Mouse (Mus musculus): ENCODE data around the gene Fcrl5. TPM values are rescaled to one million over a fixed set of nuclear protein-coding genes. Genes with fewer than 3 reads are reported as not detected.

The Fcrl5 gene
- total and polyA plus RNA-seq, 2 experiments from 2014 or later: not detected

- Histone ChIP-seq H3K4me1 (ENCODE audit: insufficient read depth, low read length) (no peaks in the 10 kb centered on the region), H3K9ac (replicated peaks; ENCODE audit: low read length, poor library complexity, severe bottlenecking) (no peak overlapping the region), H3K4me3 (ENCODE audit: low read depth, low read length) (no peak overlapping the region), H3K27me3 (ENCODE audit: insufficient read depth, low read length) (no peaks in the 10 kb centered on the region), H3K27ac (ENCODE audit: low read depth, low read length) (no peak overlapping the region), H3K36me3 (ENCODE audit: insufficient read depth, low read length) (no peaks in the 10 kb centered on the region), H3K4me2 (ENCODE audit: low read depth, low read length, poor library complexity, severe bottlenecking) (no peak overlapping the region), H3K9me3 (ENCODE audit: low read length) (no peaks in the 10 kb centered on the region)
- WGBS: 91% methylated on average over 4 of the region's 4 CpGs
- TF ChIP-seq CTCF (IDR thresholded peaks at IDR 0.05): no peak
- ATAC-seq (ENCODE audit: low FRiP score) (no peak), DNase-seq (ENCODE audit: low spot score) (no peak)
Measured at GRCm38 (mm10) chr3:87487392-87487791, 51.8 kb downstream of the Fcrl5 start.

DNA sequence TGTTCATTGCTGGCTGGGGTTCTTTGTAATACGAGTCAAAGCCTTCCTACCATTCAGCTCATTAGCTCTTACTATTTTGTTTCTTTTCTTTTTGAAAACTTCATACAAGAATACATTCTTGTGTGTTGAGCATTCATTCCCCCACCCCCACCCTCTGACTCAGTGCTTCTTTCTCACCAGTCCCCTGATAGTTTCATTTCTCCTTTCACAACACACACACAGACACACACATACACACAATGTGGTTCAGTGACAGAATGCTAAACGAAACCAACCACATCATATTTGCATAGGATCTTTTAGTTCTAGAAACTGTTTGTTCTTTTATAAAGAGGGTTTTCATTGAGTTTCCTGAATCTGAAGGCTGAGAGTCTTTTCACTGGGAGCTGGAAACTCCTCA is 52.3 kb downstream of the Fcrl5 start:
- no peak overlapping the region for H3K4me2 ChIP-seq (ENCODE audit: low read depth, low read length, poor library complexity, severe bottlenecking)
- H3K36me3 ChIP-seq (ENCODE audit: insufficient read depth, low read length): no peaks in the 10 kb centered on the region
- H3K27ac ChIP-seq (ENCODE audit: low read depth, low read length): no peak overlapping the region
- H3K27me3 ChIP-seq (ENCODE audit: insufficient read depth, low read length): no peaks in the 10 kb centered on the region
- no peak overlapping the region for H3K9ac ChIP-seq (replicated peaks; ENCODE audit: low read length, poor library complexity, severe bottlenecking)
- H3K9me3 ChIP-seq (ENCODE audit: low read length): no peaks in the 10 kb centered on the region
- H3K4me1 ChIP-seq (ENCODE audit: insufficient read depth, low read length): no peaks in the 10 kb centered on the region
- DNase-seq (ENCODE audit: low spot score) (no peak), ATAC-seq (ENCODE audit: low FRiP score) (no peak)
- 49% methylated on average over 2 of the region's 2 CpGs for WGBS
- no peak overlapping the region for H3K4me3 ChIP-seq (ENCODE audit: low read depth, low read length)
- no peak for TF ChIP-seq CTCF (IDR thresholded peaks at IDR 0.05)

GRCm38 (mm10) chr3:87498266-87498665 is 62.7 kb downstream of the Fcrl5 start:
- DNase-seq (ENCODE audit: low spot score) (no peak), ATAC-seq (ENCODE audit: low FRiP score) (no peak)
- no peak for TF ChIP-seq CTCF (IDR thresholded peaks at IDR 0.05)
- Histone ChIP-seq H3K4me1 (ENCODE audit: insufficient read depth, low read length) (no peaks in the 10 kb centered on the region), H3K9me3 (ENCODE audit: low read length) (no peaks in the 10 kb centered on the region), H3K36me3 (ENCODE audit: insufficient read depth, low read length) (no peaks in the 10 kb centered on the region), H3K4me2 (ENCODE audit: low read depth, low read length, poor library complexity, severe bottlenecking) (no peak overlapping the region), H3K27me3 (ENCODE audit: insufficient read depth, low read length) (no peaks in the 10 kb centered on the region), H3K27ac (ENCODE audit: low read depth, low read length) (no peak overlapping the region), H3K9ac (replicated peaks; ENCODE audit: low read length, poor library complexity, severe bottlenecking) (no peak overlapping the region), H3K4me3 (ENCODE audit: low read depth, low read length) (no peak overlapping the region)
- WGBS: 81% methylated on average over 9 of the region's 9 CpGs

GRCm38 (mm10) chr3:87499072-87499471 is 63.5 kb downstream of the Fcrl5 start:
- no peak overlapping the region for H3K9ac ChIP-seq (replicated peaks; ENCODE audit: low read length, poor library complexity, severe bottlenecking)
- peak; percentile 99 for TF ChIP-seq CTCF (IDR thresholded peaks at IDR 0.05)
- H3K27me3 ChIP-seq (ENCODE audit: insufficient read depth, low read length): no peaks in the 10 kb centered on the region
- 15% methylated on average over 3 of the region's 3 CpGs for WGBS
- DNase-seq (ENCODE audit: low spot score) (peak; percentile 86), ATAC-seq (ENCODE audit: low FRiP score) (no peak)
- no peaks in the 10 kb centered on the region for H3K4me1 ChIP-seq (ENCODE audit: insufficient read depth, low read length)
- no peaks in the 10 kb centered on the region for H3K36me3 ChIP-seq (ENCODE audit: insufficient read depth, low read length)
- H3K9me3 ChIP-seq (ENCODE audit: low read length): no peaks in the 10 kb centered on the region
- H3K27ac ChIP-seq (ENCODE audit: low read depth, low read length): no peak overlapping the region
- H3K4me3 ChIP-seq (ENCODE audit: low read depth, low read length): no peak overlapping the region
- H3K4me2 ChIP-seq (ENCODE audit: low read depth, low read length, poor library complexity, severe bottlenecking): no peak overlapping the region

DNA sequence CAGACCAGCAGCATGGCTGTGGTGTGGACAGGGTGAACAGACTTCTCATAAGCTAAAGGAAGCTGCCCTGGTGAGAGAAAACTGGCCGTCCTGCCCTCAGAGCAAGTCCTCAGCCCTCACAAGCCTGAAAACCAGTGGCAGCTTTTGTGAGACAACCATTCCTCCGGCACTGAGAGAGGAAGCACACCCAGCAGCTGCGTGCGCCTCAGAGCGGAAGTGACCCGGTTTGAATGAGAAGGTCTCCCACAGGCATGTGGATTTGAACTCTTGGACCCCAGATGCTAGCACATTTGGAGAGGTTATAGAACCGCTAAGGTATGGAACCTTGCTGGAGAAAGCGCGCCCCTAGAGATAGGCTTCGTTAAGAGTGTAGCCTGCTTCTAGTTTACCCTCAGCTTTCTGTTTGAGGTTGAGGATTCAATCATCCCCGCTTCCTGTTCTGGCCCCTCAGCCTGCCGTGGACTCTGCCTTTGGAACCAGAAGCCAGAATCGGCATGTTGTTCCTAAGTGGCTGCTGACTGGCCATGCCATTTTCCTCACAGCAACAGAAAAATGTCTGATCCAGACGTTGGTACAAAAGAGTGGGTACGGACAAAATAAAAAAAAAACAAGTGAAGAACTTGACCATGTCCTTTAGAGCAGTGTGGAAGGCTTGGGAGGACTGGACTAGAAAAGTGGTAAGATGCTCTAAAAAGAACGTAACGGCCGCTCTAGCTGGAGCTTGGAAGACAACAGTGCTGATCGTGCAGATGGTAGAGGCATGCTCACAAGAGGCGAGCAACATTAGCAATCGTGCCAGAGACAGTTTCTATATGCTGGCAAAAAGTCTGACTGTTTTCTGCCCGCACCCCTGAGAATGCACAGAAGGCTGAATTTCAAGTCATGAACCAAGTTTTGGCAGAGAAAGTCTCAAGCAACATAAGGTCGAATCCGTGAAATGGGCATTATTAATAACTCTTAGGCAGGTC is 64.8 kb downstream of the Fcrl5 start:
- DNase-seq (ENCODE audit: low spot score) (no peak), ATAC-seq (ENCODE audit: low FRiP score) (no peak)
- WGBS: 83% methylated on average over 24 of the region's 24 CpGs
- Histone ChIP-seq H3K4me3 (ENCODE audit: low read depth, low read length) (no peak overlapping the region), H3K9ac (replicated peaks; ENCODE audit: low read length, poor library complexity, severe bottlenecking) (no peak overlapping the region), H3K27ac (ENCODE audit: low read depth, low read length) (no peak overlapping the region), H3K9me3 (ENCODE audit: low read length) (no peaks in the 10 kb centered on the region), H3K4me1 (ENCODE audit: insufficient read depth, low read length) (no peaks in the 10 kb centered on the region), H3K4me2 (ENCODE audit: low read depth, low read length, poor library complexity, severe bottlenecking) (no peak overlapping the region), H3K36me3 (ENCODE audit: insufficient read depth, low read length) (no peaks in the 10 kb centered on the region), H3K27me3 (ENCODE audit: insufficient read depth, low read length) (no peaks in the 10 kb centered on the region)
- TF ChIP-seq CTCF (IDR thresholded peaks at IDR 0.05): no peak

DNA sequence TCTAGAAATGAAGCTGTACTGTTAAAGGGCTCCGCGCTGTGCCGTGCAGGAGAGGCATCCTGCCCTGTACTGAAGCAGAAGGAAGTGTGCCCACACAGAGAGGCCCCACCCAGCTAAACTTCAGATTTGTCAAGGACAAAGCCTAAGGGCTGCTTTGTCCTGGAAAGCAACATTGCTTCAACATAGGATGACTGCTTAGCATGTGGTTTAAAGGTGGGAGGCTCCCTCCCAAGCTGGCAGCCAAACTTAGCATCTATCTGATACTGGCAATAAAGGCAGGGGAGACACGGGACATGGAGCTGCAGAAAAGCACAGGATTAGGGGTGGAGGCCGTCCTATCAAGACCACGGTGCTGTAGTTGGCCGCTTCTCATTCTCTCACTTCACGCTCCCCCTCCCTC is 65.6 kb downstream of the Fcrl5 start:
- Histone ChIP-seq H3K27me3 (ENCODE audit: insufficient read depth, low read length) (no peaks in the 10 kb centered on the region), H3K9ac (replicated peaks; ENCODE audit: low read length, poor library complexity, severe bottlenecking) (no peak overlapping the region; the same call in 1 of the 2 replicates), H3K36me3 (ENCODE audit: insufficient read depth, low read length) (no peaks in the 10 kb centered on the region), H3K9me3 (ENCODE audit: low read length) (no peaks in the 10 kb centered on the region), H3K4me2 (ENCODE audit: low read depth, low read length, poor library complexity, severe bottlenecking) (no peak overlapping the region), H3K4me1 (ENCODE audit: insufficient read depth, low read length) (no peaks in the 10 kb centered on the region), H3K4me3 (ENCODE audit: low read depth, low read length) (no peak overlapping the region), H3K27ac (ENCODE audit: low read depth, low read length) (no peak overlapping the region)
- no peak for DNase-seq (ENCODE audit: low spot score)
- WGBS: 45% methylated on average over 8 of the region's 8 CpGs
- no peak for TF ChIP-seq CTCF (IDR thresholded peaks at IDR 0.05)
- no peak for ATAC-seq (ENCODE audit: low FRiP score)
